Mouse (Mus musculus) adrenal gland (tissue): ENCODE data around the gene Ccser1.

Experiments
- intact Hi-C: fragments of 180-260 bp; cut with DNase I; formaldehyde crosslinking; loops from one replicate; pipeline ENCODE4 v1.15.1; 2025

Ccser1 gene

DNA sequence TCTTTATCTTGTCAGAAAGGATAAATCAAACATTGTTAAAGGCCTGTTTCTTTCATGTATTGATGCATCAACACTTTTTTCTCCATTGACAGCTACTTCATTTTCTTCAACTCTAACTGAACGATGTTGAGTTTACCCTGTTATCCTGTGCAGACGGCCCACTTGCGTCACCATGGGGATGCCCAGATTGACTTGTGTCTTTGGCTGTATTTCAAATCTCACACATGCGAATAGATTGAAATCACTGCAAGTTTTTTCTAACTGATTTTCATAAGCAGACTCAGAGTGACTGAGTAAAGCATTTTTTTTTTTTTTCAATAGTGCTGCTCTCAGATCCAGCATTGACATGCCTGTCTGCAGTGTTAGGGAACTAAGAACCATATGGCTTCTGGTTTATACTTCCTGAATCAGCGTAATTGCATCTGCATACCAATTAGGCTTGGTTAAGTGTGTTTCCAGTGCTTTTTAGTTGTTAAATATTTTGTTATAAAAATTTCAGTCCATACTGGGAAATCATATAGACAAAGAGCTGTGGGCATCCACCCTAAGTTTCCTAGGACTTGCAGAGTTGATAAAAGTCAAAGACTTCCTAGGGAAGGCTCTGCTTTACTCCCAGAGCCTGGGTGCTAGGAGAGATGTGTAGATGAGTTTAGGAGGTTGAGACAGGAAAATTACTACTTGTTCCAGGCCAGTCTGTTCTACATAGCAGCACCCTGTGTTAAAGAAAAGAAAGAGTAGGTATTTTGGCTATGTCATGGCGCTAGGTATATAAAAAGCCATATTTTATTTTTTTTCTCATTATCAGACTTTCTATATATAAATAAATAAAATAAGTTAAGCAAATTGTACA lies 116.3 kb downstream of the Ccser1 start:
- intact Hi-C loops, result loop anchor here (5.0 kb wide), 1 partner anchor 739 kb away; no protein-coding TSS in a partner anchor

DNA sequence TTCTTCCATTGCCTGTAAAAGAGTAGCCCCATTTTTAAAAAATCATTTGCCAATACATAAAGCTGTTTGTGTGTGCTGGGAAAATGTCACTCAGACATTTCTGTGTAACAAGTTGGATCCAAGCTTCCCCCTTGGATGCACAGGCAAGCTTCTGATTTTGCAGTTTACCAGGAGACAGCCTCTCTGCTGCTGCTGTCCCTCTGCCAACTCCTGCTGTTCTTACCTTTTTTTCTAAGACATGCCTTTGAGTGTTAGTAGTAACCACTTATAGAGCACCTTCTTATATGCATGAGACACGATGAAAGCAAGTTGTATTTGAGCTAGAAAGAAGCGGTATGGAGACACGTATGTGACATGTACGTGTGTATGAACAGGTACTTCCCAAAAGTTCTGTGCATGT lies 120.3 kb downstream of the Ccser1 start:
- intact Hi-C loops, result loop anchor here (2.0 kb wide), 2 partner anchors 238 to 314 kb away; no protein-coding TSS in a partner anchor

DNA sequence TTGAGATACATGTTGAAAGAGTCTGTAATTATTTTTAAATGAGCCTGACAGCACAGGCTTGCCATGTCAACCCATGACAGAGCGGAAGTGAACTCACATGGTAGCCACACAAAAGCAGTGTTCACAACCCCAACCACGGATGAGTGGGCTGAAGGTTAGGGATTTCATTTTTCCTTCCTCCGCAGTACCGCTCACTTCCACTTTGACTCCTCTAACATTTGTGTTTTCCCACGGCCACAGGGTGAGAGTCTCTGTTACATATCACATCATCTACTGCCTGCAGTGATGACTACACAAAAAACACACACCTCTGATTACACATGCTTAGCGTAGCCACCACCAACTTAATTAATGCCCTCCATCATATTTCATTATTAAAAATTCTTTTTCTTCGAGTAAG lies 120.9 kb downstream of the Ccser1 start:
- intact Hi-C loops, result loop anchor here (2.0 kb wide), 2 partner anchors 238 to 314 kb away; no protein-coding TSS in a partner anchor

DNA sequence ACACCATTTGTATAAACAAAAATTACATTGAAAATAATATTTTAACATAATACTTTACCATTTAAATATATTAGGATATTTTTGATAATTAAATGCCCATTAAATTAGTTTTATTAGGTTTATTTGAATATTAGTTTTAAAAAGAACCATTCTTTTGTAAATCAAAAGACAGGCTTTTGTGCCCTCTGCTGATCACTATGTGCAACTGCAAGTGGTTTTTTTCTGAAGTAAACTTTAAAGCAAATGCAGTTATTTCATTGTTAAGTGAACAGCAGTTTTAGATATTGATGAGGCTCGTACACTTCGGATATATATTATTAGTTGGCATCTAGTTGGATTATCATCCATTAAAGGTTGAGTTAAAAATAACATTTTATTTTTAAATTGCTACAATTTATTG lies 121.5 kb downstream of the Ccser1 start:
- intact Hi-C loops, result loop anchor here (2.0 kb wide), 2 partner anchors 239 to 315 kb away; no protein-coding TSS in a partner anchor

DNA sequence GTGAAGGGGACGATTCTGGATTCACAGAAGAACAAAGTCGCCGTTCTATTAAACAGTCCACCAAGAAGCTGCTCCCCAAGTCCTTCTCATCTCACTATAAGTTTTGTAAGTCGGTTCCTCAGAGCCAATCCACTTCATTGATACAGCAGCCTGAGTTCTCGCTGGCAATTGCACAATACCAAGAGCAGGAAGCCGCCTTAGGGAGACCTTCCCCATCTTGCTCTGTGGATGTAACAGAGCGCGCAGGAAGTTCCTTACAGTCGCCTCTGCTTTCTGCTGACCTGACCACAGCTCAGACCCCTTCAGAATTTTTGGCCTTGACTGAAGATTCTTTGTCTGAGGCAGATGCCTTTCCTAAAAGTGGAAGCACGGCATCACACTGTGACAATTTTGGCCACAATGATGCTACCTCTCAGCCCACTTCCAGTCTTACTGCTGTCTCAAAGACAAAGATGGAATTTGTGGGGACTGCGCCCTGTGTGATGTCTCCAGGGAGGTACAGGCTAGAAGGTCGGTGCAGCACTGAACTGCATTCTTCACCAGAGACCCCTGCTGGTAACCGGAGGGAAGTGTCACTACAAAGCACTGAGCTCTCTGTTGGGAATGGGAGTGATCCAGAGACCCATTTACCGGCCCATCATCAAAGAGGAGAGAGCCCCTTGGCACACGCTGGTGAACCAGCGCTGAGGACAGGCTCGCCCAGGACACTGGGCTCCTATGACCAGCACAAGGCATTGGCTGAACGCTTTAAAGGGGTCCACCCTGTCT lies 131.4 kb downstream of the Ccser1 start:
- intact Hi-C loops, result no loop called here

DNA sequence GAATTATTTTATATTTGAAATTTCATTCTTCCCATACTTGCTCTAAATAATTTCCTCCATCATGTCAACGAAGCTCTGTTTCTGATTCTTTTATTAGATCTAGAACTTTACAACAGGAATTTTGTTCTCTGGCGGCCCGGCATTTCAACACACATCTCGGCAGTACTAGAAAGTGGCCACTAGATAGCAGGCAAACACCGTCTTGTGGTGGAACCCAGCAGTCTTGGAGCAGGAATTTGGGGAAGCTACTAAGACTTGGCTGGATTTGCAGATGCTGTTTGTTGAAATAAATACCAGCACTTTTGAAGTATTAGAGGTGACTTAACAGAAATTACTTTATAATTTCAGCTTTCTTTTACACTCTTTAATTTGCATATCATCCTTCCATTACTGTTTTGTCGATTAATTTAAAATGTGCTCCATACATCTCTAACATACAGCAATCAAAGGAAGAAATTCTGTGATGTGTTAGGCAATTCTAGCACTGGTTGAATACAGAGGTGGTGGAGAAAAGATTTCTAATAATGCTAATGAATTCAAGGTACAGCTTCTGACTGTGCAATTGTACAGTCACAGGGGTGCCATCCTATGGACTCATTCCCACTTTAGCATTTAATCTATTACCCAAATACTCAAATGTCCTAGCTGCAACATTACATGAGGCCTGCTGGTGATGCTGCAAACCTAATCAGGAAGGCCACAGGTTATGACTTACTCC lies 135.9 kb downstream of the Ccser1 start:
- intact Hi-C loops, result no loop called here

DNA sequence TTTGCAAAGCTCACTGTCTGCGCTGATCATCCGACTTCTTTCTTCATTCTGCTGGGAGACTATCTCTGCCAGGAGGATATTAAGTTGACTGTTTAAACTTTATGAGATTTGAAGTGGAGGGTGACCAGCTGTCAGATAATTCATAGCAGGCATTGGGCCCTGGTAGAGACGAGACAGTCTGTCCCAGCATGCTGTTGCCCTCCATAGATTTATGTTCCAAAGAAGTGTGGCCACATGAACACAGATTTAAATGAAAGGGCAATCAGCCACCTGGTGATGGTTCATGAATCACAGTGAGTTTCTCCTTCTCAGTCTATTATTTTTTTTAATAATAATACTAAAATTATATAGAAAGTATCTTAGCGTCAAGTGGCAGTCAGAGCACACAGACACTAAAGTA lies 140.7 kb downstream of the Ccser1 start:
- intact Hi-C loops, result no loop called here

DNA sequence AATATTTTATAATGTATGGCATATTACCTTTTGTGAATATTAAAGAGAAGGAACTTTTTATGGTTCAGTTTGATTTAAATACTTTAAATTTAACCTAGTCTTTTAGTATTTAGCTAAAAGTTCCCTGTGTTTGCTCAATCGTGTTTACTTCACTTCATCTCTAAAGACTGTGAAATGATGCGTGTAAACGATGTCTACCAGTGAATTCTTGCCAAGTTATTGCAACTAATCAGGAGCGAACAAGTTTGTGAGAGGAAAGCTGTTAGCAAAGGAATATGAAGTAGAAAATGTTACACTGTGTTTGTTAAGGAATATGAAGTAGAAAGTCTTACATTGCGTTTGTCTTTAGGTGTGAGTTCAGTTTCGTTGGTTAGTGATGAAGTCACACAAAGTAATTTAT lies 142.2 kb downstream of the Ccser1 start:
- intact Hi-C loops, result no loop called here

DNA sequence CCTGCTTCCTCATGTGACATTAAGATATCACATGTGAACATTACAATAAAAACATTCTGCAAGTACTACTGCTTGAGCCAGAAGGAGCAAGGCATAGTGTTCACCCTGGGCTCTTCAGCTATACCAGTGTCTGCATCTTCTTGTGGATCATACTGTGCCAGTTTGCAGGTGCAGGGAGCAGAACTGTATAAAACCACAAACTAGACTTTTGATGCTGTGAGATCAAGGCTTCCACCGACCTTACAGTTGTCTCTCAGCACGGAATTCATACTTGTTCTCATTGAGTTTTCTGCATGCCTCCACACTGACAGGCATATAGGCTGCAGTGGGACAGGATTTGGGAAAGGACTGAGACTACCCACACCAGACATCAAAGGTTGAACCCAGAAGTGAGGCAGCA lies 146.0 kb downstream of the Ccser1 start:
- intact Hi-C loops, result no loop called here

DNA sequence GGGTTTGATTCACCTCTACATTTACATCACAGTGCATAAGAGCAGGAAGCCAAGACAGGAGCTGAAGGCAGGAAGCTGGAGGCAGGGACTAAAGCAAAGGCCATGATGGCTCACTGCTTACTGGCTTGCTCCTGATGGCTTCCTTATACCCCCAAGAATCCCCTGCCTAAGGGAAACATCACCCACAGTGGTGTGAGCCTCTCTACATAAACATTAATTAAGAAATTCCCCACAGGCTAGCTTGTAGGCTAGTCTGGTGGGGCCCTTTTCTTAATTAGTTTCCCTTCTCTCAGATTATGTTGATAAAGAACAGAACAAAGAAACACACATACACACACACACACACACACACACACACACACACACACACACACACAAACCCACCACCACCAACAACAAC lies 148.9 kb downstream of the Ccser1 start:
- intact Hi-C loops, result no loop called here

DNA sequence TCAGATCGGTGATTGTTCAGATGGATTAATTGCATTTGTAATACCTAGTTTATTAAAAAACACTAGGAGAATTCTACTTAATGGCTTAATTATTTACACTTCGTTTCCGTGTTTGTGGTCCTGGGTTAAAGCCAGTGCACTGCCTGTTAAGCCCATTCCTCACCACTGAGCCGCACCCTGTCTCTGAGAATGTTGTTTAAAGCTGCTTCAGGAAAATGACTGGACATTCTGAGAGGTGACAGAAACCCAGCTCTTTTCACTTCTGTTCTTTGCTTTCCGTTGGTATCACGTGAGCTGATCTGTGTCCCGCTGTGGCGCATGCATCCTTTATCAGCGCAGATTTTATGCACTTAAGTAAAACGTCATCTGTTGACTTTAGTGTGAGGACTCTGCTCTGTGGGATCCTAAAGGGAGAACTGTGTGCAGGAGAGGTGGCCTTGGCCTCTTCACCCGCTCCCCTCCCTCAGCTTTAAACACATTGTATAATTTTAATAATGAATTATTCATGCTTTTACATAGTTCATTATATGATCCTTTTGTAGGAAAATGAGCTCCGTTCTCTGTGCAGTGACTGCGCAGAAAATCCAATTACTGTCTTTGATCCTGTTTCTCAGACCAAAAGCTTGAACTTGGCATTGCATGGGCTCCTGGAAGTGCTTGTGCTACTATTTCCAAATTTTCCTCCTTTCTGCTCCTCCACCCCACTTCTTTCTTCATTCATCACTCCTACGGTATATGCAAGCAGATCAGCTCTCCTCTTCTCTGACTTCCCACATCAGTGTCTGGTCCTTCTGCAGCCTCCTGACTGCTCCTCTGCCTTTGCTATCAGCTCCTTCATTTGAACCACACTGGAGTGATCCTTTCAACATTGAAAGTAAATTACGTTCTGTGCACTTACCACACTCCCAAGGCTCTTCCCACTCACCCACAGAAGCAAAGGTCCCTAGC lies 149.7 kb downstream of the Ccser1 start:
- intact Hi-C loops, result no loop called here

DNA sequence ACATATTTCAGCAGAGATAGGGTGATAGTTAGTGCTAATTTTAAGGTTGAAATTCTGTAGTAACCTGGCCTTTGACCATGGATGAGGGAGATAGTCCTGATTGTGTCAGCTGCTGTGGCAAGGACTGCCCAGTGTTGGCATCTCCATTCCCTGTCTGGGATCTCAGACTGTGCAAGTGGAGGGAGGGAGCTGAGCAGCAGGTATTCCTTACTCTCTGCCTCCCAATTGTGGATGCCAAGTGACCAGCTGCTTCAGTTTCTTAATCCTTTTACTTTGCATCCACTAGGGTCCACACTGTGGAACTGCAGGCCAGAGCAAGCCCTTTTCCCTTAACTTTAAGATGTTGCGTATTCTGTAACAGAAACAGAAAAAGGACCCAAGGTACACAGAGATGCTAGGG lies 154.3 kb downstream of the Ccser1 start:
- intact Hi-C loops, result no loop called here

DNA sequence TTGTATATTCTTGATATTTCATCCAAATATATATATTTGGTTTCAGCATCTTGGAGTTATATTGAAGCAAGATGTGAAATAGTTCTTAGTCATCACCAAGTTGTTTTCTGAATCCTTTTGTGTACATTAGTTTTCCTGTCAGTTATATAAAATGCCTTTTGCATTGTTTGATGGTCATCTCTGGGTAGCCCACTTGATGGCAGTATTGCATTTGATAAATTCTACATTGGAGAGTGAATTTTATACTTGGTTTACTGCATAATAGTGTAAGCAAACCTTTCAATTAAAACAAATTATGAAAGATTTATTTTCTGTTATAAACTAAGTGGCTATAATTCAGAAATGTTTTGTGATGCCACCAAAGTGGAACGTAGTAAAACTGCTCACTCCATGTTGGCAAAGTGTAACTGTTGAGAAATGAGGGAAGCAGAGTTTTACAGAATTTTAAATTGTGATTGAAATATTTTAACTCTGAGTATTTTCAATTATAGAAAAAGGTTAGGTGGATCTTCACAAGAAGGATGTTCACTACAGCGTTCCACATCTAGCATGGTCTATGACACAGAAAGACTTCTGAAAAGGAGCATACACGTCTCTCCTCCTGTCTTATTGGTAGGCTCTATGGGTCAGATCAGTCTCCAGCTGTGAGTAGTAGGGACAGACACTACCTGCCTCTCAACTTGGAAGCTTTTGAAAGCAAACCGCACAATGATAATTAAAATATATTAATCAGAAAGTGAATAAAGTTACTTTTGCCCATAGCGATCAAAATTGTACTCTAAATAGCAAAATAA lies 167.1 kb downstream of the Ccser1 start:
- intact Hi-C loops, result no loop called here

DNA sequence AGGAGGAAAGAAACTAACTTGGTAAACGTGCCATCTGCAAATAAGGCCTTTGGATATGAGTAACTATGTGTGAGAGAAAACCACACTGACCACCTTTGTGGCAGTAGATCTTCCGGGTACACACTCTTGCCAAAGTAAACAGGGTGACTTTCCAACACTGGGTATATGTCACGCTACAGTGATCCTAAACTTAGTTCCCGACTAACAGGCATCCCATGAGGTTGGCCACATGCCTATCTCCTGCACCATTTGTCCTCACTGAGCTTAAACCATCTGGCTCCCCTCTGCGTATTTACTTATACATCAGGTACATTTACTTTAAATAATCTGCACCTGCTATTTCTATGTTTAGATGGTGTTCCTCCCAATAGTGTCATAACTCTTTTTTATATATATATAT lies 183.6 kb downstream of the Ccser1 start:
- intact Hi-C loops, result no loop called here

DNA sequence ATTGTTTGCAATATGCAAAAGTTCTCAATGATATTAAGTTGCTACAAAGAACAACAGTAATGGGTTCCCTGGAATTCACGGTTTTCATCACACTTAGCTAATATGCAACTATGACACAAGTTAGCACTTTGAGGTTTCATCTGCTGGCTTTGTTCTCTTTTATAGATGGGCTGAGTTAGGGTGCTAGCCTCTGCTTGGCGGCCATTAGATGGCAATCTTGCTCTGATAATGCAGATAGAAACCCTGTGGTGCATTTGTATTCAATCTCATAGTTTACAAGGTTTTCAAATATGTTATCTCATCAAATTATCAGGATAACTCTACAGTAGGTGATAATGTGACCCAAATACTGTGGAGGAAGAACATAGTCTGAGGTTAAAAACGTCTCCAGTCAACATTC lies 202.4 kb downstream of the Ccser1 start:
- intact Hi-C loops, result no loop called here

DNA sequence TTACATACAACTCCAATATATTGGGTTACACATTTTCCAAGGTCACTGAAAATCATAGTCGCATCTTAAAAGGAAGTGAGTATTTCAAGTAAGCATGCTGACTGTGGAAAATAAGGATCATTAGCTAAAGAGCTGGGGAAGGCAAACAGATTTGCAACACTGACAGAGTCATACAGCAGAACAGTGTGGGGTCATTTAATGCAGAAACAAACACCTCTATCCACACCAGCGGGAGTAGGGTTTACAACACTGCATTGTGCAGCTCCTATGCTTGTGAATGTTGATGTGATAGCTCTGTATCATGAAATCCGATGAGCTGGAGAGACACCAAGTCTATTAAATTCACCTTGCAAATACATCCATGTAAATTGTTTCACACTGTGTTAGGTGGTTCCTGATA lies 202.9 kb downstream of the Ccser1 start:
- intact Hi-C loops, result no loop called here

DNA sequence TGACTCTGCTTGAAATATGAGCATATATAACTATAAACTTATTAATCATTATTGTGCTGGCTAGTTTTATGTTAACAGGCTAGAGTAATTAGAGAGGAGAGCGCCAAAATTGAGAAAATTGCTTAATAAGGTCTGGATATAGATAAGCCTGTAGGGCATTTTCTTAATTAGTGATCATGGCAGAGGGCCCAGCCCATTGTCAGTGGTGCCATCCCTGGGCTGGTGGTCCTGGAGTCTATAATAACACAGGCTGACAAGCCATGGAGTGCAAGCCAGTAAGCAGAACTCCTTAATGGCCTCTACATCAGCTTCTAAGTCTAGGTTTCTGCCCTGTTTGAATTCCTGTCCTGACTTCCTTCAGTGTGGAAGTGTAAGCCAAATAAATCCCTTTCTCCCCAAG lies 206.9 kb downstream of the Ccser1 start:
- intact Hi-C loops, result no loop called here

DNA sequence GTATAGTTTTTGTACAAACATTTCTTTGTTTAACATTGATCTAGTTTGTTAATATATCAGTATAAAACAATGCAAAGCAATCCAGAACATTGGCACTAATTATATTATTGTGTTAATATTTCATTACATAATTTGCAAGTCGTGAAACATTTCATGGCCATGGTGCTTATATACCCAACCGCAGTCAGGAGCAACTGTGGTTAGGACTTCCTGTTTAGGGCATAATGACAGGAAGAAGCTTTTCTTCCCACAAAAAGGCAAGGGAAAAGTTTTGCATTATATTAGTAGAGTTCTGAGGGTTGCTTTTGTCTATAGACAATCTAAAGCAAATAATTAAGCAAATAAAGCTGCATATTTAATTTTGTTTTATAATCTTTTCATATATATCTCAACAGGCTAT lies 247.4 kb downstream of the Ccser1 start:
- intact Hi-C loops, result no loop called here

DNA sequence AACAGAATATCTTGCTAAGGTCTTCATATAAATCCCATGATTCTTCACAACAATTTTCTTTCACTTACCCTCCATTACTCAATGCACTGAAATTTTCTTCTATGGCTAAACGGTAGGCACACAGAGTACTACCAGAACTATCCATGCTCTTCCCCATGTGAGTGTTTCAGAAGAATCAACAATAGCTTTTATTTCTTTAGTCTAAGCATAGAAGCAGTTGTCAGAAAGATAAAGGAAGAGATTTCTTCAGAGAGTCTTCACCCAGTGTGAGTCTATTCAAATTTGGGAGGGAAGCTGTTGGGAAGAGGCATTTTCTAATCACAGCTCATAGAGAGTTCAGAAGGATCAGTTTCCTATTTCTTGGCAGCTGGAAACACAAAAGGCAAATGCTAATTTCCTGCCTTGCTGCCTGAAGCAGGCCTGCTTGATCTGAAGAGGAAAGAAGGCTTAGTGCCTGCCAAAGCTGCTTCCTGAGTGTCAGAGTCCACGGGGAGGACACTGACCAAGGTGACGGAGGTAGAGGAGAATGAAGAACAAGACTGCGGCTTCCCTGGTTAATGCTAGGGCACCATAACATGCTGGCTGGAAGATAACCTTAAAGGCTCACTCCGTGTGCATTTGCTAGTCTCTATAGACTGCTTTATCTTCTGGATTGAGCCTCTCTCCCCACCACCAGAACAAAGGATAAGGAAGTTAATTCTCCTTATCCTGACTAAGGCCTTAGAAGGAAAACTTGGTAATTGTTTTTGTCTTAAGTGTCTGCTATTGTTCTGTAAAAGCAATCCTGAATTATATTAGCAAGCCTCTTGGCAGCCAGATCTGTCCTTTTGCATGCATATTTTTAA lies 251.0 kb downstream of the Ccser1 start:
- intact Hi-C loops, result no loop called here
